Mouse (Mus musculus) heart, postnatal 10 days (tissue): ENCODE results near the gene Zbtb21. TPM values are rescaled to one million over a fixed set of nuclear protein-coding genes. Genes with fewer than 3 reads are reported as not detected.
A peak's percentile ranks its signal among the peaks of the same experiment; 100 is the strongest.
"Not testable (repeated sequence)": the region's sequence is repeated elsewhere in the genome, so short reads cannot be mapped to it uniquely, and the experiment has no call there.

Experiments used
- DNase-seq, 2 experiments: peaks; one replicate each; pipeline ENCODE4 v3.0.0; 2021
- intact Hi-C: fragments of 180-260 bp; cut with DNase I; formaldehyde crosslinking; loops from one replicate; pipeline ENCODE4 v1.15.1; 2025
- total RNA-seq, 2 experiments: library from RNA; stranded (reverse); gene quantifications; 2 replicates each; pipeline ENCODE4 v1.2.3; 2021

Gene Zbtb21
- total RNA-seq, 2 experiments from 2014 or later: 12.2 to 12.4 TPM

DNA sequence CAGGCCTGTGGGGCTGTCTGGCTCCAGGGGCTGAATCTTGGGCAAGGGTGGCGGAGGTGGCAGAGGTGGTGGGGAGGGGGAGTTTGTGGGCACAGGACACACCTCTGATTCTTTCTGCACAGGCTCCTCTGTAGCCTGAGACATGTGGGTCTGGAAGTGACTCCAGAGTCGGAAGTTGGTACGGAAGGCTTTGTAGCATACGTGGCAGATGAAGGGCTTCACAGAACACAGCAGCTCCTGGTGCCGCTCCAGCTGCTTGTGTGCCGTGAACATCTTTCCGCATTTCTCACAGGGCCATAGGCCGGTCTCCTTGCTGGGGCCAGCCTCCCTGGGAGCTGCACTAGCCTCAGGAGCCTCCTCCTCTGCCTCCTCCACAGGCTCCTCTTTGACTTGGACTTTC, 12.4 kb downstream of the Zbtb21 start:
- intact Hi-C loops: no loop called here
- no peak for DNase-seq

DNA sequence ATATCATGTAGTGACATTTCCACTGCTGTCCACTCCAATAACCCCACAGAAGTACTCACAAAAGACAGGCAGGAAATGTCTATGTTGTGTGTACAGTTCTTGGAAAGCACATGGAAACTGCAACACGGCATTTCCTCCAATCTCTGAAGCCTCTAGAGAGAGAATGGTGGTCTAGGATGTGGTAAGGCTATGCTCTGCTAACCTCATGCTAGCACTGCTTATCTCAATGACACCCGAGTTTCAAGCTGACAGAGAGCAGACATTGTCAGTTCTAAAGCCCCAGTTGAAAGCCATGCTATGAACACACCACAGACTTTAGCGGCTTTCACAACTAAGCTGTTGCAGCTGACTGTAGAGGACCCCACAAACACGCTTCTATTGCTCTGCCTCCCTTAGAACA, 13.6 kb downstream of the Zbtb21 start:
- intact Hi-C loops: no loop called here
- DNase-seq: no peak

DNA sequence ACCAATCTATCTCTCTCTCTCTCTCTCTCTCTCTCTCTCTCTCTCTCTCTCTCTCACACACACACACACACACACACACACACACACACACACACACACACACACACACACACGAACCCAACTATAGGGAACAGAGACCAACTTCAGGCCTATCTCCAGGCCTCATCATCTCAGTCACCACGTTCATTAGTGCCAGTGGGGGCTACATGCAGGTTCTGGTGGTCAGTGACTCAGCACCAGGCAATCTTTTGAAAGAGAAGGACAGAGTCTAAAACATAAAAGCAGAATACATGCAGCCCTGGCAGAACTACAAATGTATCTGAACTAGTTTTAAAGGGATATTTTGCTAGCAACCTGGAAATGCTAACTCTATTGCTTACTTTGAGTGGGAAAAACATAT, 15.4 kb downstream of the Zbtb21 start:
- DNase-seq, intact Hi-C loops: not testable (repeated sequence)

DNA sequence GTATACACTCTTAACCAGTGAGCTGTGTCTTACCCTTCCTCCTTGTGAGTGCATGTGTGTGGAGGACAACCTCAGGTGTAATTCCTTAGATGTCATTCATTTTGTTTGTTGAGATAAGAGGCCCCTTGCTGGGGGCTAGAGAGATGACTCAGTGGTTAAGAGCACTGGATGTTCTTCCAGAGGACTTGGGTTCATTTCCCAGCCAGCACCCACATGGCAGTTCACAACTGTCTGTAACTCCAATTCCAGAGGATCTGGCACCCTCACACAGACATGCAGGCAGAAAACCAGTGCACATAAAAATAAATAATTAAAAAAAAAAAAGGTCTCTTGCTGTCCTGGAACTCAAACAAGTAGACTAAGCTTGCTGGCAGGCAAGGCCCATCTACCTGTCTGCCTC, 20.6 kb downstream of the Zbtb21 start:
- DNase-seq: no peak
- intact Hi-C loops: no loop called here

DNA sequence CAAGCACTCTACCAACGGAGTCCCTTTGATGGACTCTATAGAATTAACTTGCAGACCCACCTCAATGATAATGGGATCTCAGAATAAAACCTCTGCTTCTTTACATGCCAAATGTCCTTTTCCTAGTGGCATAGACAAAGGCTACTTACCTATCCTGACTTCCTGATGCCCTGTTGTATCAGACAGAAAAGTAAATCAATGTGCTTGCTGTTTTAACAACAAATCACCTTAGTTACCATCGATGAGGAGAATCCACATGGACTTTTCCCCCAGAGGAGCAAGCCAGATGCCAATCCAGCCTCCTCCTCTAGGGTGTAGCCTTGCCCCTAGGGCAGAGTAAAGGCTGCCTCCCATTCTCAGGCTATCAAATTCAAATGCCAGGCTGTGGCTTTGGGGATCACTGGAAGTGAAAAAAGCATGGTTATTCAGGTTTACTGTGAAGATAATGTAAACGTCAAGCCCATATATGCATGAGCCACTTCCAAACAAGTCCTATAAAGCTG, 21.9 kb downstream of the Zbtb21 start:
- DNase-seq: no peak
- intact Hi-C loops: no loop called here

DNA sequence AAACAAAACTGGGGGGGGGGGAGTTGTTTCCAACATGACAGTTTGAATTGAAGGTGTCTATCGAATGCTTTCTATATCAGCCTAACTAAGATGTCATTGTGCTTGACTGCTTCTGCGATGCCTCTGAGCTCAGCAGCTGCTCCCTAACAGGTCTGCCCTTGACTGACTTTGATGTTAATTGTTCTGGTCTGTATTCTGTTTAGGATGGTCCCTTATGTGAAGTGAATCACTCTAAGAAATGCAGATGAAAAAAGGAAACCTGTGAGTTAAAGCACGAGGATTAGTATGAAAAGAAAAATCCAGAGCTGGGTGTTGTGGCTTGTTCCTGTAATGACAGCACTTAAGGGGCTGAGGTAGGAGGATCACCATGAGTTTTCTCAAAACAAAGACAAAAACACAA, 26.6 kb downstream of the Zbtb21 start:
- DNase-seq: no peak

DNA sequence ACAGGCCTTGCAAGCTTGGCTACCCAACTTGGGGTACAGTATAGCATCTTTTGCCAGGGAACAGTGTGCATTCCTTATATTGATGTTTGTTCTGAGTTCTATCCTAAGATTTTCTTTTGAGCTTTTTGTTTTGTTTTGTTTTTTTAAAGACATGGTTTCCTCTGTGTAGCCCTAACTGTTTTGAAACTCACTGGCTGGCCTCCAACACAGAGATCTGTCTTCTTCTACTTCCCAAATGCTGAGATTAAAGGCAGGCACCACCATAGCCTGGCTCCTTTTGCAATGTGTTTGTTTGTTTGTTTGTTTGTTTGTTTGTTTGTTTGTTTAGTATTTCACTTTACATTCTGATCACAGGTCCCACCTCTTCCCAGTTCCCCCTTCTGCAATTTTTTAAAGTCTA, 32.2 kb downstream of the Zbtb21 start:
- intact Hi-C loops: no loop called here
- DNase-seq: peak in 1 of 2 experiments; percentile 21

More for the DNA sequence above, 26.6 kb downstream of the Zbtb21 start:
- intact Hi-C loops: no loop called here

DNA sequence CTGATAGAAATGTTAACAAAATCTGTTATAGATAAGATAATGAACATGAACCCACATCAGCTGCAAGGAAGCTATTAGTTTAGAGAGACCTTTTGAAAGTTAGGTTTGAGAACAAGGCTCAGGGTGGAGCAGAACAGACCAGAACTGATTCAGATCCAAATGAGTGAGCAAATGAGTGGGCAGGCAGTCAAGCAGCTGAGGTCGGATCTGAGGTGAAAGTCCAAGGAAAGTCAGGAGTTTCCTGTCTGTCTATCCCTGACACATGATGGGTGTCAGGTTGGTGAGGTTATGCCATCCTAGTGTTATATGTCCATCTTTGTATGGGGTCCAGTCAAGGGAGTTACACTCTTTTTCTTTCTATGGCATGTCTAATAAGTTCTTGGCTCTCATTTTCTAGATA, 32.9 kb downstream of the Zbtb21 start:
- peak; percentile 29 to 41 for DNase-seq
- intact Hi-C loops: no loop called here

DNA sequence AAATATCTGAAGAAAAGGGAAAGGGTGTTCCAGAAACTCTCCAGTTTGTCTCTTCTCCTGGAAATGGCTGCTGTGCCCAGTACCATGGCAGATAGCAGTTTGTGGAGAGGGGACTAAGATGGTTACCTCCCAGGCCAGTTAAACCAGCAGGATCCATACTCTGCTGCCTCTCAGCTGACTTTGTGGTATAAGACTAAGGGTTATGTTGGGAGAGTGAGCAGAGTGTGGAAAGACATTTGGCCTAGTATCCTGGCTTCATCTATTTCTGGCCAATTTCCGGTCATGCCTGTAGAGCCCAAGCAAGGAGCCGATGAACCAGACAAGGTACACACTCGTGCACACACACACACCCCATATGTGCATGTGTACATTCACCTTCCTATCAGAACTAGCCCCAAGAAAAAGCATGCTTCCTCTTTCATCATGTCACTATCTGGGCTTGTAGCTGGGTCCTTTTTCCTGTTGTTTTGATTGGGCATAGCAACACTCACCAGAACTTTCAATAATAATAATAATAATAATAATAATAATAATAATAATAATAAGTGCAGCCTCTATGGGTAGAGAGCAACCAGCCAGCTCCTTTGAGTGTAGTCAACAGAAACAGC, 35.0 kb downstream of the Zbtb21 start:
- intact Hi-C loops: no loop called here
- no peak for DNase-seq

DNA sequence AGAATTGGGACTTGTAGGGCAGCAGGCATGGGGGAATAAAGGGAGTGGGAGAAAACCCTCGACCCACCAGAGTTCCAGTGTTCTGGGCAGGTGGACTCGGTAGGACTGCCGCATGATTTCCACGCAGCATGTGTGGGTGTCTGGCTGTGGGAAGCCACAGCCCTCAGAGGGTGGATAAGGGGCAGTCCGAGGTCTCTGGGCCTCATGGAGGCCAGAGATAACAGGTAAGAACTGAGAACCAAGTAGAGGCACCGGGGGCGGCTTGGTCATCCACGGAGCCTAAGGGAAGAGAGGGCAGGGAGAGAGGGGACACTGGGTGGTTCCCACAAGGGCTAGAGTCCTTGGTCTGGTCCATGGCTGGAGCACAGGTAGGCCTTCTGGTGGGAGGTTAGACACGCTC, 36.0 kb downstream of the Zbtb21 start:
- intact Hi-C loops: no loop called here
- DNase-seq: no peak

DNA sequence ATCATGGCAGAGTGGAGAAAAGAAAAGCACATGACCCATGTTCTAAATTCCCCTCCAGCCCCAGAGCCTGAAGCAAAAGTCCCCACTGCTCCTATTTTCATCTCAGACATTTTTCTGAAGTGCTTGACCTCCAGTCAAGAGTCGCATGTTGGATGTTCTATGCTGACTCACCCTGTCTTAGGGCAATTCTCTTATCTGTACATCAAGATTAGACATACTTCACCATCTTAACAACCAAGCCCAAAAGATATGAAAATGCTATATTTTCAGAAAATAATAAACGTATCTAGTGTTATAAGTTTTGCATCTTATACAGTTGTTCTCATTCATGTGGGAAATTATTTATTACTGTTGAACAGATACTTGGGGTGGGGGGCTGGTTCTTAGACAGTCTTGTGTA, 36.7 kb downstream of the Zbtb21 start:
- intact Hi-C loops: no loop called here
- DNase-seq: no peak

DNA sequence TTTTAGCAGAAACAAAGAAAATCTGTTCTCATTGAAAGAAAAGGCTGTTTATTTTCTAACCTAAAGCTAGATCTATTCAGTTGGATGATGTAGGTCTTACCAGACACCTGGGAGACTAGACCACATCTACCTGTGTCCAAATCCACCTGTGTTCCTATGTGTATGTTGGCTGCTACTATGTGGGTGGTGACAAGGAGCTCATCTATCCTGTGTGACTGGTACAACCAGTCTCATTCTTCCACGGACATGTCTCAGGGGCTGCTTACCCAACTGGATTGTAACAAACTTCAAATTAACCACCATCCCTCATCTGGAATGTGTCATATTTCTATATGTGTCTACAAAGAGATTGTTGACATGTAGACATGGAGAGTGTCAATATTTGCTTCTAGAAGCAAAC, 38.7 kb downstream of the Zbtb21 start:
- DNase-seq: no peak
- intact Hi-C loops: no loop called here

DNA sequence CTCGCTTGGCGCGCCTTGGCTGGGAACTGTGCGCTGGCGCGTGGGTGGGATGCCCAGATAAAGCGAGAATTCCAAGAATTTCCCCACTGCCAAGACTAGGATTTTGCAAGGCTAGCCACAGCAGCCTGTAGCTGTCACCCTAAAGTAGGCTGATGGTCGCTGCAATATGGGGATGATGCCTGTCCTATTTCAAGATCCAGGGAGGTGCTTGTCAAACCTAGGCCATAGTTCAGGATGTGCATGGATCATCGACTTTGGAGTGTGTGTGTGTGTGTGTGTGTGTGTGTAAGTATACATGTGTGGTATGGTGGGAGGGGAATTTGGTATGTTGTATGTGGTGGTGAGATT, 39.7 kb downstream of the Zbtb21 start:
- DNase-seq: no peak
- intact Hi-C loops: loop anchor here (1.0 kb wide), 1 partner anchor 72 kb away; no protein-coding TSS in a partner anchor

DNA sequence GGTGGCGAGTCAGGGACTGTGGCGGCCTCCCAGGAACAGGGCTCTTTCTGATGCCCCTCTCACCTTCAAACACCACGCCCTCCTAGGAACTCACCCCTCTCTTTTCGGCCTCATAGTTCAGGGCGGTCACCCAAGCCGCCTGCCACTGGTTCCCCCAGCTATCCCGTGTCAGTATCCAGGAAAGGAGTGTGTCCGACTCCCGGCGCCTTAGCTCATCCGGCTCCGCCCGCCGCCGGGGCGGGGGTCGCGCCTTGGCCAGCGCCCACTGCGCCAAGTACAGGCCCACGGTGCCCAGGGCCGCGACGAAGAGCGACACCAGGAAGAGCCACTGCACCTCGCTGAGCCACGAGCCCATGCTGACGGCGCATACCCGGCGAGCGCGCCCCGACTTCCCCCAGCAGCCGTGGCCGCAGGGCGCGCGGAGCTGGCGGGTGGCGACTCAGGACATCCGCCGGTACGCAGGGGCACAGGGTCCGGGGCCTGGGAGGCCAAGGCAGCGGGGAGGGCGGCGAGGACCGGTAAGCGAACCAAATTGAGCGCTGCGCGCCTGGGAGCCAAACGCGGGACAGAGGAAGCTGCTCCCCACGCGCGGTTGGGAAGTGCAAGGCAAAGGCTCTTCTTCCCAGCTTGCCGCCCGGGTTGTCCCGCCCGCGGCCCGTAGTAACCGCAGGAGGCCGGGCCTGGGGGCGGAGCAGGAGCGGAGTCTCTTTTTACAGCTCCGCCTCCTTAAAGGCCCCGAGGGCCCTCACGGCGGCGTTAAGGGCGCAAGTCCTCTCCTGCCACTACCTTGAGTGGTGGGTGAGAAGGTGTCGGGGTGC, 40.3 kb downstream of the Zbtb21 start:
- DNase-seq: peak; percentile 91 to 92
- intact Hi-C loops: loop anchor here (1.0 to 2.0 kb wide), 2 partner anchors 21 to 72 kb away; no protein-coding TSS in a partner anchor

DNA sequence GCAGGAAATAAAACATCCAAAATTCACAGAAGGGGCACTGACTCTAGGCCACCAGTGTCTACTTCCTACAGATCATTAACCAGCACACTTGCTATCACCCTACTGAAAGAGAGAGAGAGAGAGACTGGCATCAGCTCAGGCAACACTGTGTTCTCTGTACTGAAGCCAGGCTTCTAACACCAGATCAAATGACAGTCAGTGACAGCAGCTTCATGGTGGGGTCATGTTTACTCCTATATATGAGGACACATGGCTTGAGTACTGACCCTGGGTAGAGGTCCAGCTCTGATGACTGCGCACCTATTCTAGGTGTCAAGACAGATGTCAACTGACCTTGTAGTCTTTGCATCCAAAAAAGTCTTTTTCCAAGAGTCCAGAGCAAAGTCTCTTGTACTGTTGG, 41.8 kb downstream of the Zbtb21 start:
- intact Hi-C loops: loop anchor here (2.0 kb wide), 1 partner anchor 20 kb away; no protein-coding TSS in a partner anchor
- peak in 1 of 2 experiments; percentile 9 for DNase-seq

DNA sequence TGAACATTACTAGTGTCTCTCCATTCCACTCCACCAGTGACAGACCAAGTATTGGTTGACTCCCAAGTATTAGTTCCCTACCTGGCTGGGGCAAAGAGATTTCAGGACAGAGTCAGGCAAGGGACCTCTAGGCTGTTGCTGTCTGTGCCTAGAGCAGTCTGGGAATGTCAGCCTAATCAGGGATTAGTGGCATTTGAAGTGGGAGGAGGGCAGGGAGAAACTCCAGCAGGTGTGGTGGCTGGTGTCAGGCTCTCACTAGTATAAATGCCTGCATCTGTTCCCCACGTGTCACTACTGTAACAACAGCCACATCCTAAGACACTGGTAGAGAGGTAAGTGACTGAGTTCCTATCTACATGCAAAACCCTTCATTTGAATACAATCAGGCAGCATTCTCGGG, 42.6 kb downstream of the Zbtb21 start:
- intact Hi-C loops: loop anchor here (2.0 kb wide), 1 partner anchor 19 kb away; no protein-coding TSS in a partner anchor
- no peak for DNase-seq

DNA sequence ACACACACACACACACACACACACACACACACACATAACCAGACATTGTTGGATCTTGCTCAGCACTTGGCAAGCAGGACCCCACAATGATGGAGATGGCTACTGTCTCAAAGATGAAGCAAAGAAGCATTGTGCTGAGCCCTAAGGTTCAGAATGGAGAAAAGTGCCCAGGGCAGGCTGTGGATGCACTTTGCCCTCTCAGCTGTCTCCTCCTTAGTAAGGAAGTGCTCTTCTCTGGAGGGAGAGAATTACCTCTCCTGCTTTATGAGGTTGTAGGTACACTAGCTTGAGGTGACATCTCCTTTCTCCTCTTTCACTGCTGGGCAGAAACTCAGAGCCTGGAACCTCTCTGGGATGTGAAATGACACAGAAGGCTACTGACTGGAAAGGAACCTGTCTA, 49.5 kb downstream of the Zbtb21 start:
- intact Hi-C loops: no loop called here
- no peak for DNase-seq

DNA sequence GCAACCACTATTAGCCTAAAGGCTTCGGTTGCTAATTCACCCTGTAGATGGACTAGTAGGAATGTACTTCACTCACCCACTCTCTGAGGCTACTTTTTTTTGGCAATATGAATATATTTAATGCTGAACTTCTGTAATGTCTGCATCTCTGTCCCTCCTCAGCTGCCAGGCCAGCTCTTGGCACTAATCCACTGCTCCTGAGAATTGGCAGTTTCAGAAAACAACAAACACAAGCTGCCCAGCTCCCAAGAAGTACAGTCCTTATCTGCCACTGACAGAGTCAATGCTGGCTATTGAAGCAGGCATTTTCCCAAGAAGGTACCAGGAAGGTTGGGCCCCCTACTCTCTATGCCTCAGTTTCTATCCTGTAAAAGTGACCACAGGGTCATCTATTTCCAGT, 53.1 kb downstream of the Zbtb21 start:
- intact Hi-C loops: no loop called here

DNA sequence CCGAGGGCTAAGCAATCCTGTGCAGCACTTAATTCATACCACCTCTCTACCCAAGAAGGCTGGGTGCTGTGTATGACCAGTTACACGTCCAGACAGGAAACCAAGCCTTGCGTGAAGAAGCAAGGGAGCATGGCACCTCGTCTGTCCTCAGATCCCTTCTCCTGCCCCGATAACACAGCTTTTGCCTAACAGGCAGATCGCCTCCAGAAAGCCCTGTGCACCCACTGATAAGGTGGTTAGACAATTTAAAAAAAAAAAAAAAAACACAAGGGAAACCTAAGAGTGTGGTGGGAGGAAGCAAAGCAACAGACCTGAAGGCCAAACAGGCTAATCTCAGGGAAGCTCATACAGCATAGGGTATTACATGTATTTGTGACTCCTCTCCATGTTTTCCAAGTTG, 54.9 kb downstream of the Zbtb21 start:
- intact Hi-C loops: no loop called here

More for the DNA sequence above, 53.1 kb downstream of the Zbtb21 start:
- no peak for DNase-seq

DNA sequence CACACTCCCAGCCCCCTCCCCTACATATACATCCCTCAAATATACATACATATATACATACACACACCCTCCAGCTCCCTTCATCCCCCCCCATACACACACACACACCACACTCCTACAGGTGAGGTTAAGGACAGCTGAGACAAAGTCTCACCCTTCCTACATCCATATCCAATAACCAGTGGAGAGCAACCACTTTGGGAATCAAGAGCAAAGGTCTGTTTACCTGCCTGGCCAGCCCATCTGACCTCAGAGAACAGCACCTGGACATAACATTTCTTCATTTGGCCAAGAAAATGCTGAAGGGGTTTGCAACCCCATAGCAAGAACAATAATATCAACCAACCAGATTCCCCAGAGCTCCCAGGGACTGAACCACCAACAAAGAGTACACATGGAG, 56.1 kb downstream of the Zbtb21 start:
- intact Hi-C loops: no loop called here
- DNase-seq: no peak

More for the DNA sequence above, 54.9 kb downstream of the Zbtb21 start:
- no peak for DNase-seq

DNA sequence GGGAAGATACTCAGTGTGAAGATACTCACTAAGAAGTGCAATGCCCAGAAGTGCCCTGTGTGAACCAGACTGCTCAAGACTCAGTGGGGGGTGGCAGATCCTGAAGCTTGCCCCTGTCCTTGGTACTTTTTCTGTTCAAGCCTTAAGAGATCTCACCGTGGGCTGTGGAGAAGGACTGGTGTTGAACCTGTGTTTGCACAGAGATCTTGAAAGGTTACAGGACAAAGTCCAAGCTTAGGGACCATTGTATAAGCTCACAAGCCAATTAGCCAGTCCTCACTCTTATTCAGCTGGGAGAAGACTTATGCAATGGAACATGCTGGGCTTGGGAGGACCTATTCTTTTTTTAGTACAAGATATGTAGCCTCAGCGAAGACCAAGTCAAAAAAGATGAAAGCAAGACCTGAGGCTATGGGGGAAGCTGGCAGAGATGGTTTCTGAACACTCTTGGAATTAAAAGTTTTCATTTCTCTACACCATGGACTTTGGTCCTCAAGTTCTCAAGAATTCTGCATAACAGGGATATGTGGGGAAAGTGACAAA, 56.9 kb downstream of the Zbtb21 start:
- peak in 1 of 2 experiments; percentile 23 for DNase-seq
- intact Hi-C loops: no loop called here

DNA sequence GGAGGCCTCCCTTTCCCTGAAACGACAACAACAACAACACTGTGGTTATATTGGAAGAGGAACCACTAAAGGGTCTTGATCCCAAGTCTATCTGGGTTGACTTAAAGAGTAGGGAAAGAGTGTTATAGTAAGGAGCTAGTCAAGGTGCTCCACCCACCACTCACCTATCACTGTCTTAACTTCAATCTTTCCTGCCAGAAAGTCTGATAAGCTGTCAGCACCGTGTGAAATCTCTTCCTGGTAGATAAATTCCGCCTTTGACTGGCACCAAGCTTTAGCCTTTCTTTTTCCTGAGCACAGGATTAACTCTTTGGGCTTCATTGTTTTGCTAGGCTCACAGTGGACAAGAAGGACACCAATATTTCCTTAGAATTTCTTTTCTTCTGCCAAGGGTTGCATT, 58.4 kb downstream of the Zbtb21 start:
- intact Hi-C loops: no loop called here
- no peak for DNase-seq
